Mouse (Mus musculus) E14TG2a.4 (cell line): ENCODE results near the gene Dbh.

Source experiments
- H3K27me3 ChIP-seq: 2 replicates; pipeline ENCODE4 v1.6.1; 2014; ENCODE audit warnings: low read length, control low read depth; ENCODE audit not compliant: insufficient read depth
- H3K36me3 ChIP-seq: 2 replicates; pipeline ENCODE4 v1.6.1; 2014; ENCODE audit warnings: low read length, control low read depth; ENCODE audit not compliant: insufficient read depth
- H3K4me1 ChIP-seq: replicated peaks from 2 replicates; pipeline ENCODE4 v1.6.1; 2014; ENCODE audit warnings: low read depth, low read length, control low read depth
- H3K4me3 ChIP-seq: replicated peaks from 2 replicates; pipeline ENCODE4 v1.5.1; 2014; ENCODE audit warnings: mild to moderate bottlenecking, low read length
- H3K9me3 ChIP-seq: 2 replicates; pipeline ENCODE4 v1.6.1; 2014; ENCODE audit warnings: low read length, control low read depth
- CTCF ChIP-seq: conservative IDR thresholded peaks from 2 replicates; pipeline ENCODE4 v1.5.1; 2014; ENCODE audit warnings: low read length
- NANOG ChIP-seq: IDR thresholded peaks from 2 replicates; pipeline ENCODE4 v1.6.1; 2014; ENCODE audit warnings: borderline replicate concordance, low read length, mixed read lengths
- POU5F1 ChIP-seq: IDR thresholded peaks from 2 replicates; pipeline ENCODE4 v1.6.1; 2014; ENCODE audit warnings: low read length, borderline replicate concordance

Dbh gene

GRCm38 (mm10) chr2:27149457-27149856 is 15.6 kb upstream of the Dbh start:
- TF ChIP-seq CTCF (no peak), NANOG (no peak), POU5F1 (no peak)
- H3K4me1 ChIP-seq, result no peaks in the 10 kb centered on the region

DNA sequence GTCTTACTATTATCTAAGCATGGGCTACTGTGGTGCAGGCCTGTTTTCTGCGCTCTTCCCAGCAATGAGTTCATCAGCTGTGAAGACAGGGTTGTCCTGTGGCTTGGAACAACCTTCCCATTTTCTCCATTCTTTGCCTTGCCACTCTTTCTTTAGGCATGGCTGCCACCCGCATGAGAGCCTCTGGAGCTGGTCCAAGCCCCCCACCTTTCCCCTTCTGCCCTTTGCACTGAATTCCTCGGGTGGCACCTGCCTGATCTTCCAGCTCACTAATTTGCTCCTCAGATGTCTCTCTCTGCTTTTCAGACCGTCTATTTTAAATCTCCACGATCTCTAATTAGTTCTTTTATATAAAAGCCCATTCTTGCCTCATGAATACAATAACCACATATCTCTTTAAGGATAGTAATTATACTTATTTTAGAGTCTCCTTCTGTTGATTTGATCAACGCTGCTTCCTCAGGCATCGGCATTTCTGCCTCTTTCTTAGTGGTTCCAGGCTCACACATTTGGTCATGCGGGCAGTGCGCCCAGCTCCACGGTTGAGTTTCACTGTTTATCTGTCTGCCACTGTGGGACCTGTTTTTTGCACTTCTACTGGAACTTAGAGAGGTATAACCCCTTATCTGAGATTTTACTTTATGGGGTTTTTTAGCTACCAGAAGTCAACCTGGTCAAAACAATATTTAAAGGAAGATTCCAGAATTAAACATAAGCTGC is 10.4 kb upstream of the Dbh start:
- H3K4me3 ChIP-seq, result no peak overlapping the region
- no peaks in the 10 kb centered on the region for H3K36me3 ChIP-seq

More at GRCm38 (mm10) chr2:27149457-27149856, 15.6 kb upstream of the Dbh start:
- Histone ChIP-seq H3K27me3 (peaks cover 27% of the 10 kb centered on the region), H3K4me3 (no peak overlapping the region), H3K9me3 (peaks cover 9% of the 10 kb centered on the region), H3K36me3 (no peaks in the 10 kb centered on the region)

DNA sequence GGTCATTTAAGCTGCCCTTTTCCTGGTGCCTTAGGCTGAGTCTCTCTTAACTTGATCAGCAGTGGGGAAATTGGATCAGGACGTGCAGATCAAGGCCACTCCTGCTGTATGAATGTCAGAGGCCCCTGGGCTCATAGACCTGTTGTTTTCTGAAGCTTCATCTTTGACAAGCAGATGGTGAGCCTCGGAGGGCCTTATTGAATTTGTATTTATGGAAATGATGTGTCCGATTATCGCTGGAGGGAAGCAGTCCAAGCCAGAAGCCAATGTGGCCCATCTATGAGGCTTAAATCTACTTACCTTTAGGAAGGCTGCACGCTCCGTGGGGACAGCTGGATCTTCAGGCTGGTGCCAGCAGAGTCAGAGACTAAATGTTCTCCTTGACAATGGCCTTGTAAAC is 8.4 kb upstream of the Dbh start:
- TF ChIP-seq POU5F1 (no peak), NANOG (no peak), CTCF (no peak)
- H3K4me1 ChIP-seq, result peaks cover 15% of the 10 kb centered on the region
- no peak overlapping the region for H3K4me3 ChIP-seq
- H3K36me3 ChIP-seq, result no peaks in the 10 kb centered on the region
- H3K27me3 ChIP-seq, result no peaks in the 10 kb centered on the region
- H3K9me3 ChIP-seq, result no peaks in the 10 kb centered on the region

More for the DNA sequence above, 10.4 kb upstream of the Dbh start:
- Histone ChIP-seq H3K4me1 (peaks cover 15% of the 10 kb centered on the region), H3K27me3 (no peaks in the 10 kb centered on the region), H3K9me3 (peaks cover under 1% of the 10 kb centered on the region; the same call in 1 of the 2 replicates)
- no peak for TF ChIP-seq POU5F1
- TF ChIP-seq NANOG, result no peak
- no peak for TF ChIP-seq CTCF

GRCm38 (mm10) chr2:27161526-27161925 is 3.5 kb upstream of the Dbh start:
- 0 out of 2 replicates have a peak, but pooled peaks cover under 1% of the 10 kb centered on the region for H3K4me1 ChIP-seq
- no peak overlapping the region for H3K4me3 ChIP-seq
- H3K36me3 ChIP-seq, result no peaks in the 10 kb centered on the region
- no peak for TF ChIP-seq POU5F1
- no peak for TF ChIP-seq NANOG
- no peak for TF ChIP-seq CTCF
- no peaks in the 10 kb centered on the region for H3K9me3 ChIP-seq
- no peaks in the 10 kb centered on the region for H3K27me3 ChIP-seq

- Histone ChIP-seq H3K4me3 (no peak overlapping the region), H3K36me3 (no peaks in the 10 kb centered on the region), H3K9me3 (no peaks in the 10 kb centered on the region), H3K27me3 (no peaks in the 10 kb centered on the region; the same call in 1 of the 2 replicates), H3K4me1 (no peaks in the 10 kb centered on the region)
- TF ChIP-seq NANOG (no peak), CTCF (no peak), POU5F1 (no peak)
Measured at GRCm38 (mm10) chr2:27162656-27163055, 2.4 kb upstream of the Dbh start.

- no peaks in the 10 kb centered on the region; the same call in 1 of the 2 replicates for H3K27me3 ChIP-seq
- TF ChIP-seq POU5F1, result no peak
- TF ChIP-seq CTCF, result no peak
- TF ChIP-seq NANOG, result no peak
- H3K4me3 ChIP-seq, result no peak overlapping the region
- no peaks in the 10 kb centered on the region for H3K4me1 ChIP-seq
- no peaks in the 10 kb centered on the region for H3K9me3 ChIP-seq
- no peaks in the 10 kb centered on the region for H3K36me3 ChIP-seq
Measured at GRCm38 (mm10) chr2:27163851-27164250, 1.2 kb upstream of the Dbh start.

DNA sequence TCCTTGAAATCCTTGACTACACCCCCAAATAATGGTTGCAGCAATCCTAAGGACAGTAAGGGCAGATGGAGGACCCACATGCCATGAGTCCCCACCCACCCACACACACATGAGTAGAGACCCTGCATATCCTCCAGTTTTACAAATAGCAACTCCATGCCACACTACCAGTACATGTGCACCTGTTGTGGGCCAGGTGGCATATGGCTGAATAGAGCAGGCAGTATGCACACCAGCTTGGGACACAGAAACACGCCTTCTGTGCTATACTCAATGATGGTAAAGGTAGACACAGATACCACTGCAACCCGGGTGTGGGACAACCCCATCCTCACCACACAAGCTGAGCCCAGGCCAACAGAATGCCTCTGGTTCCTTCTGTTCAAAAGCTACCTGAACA is 1.0 kb downstream of the Dbh start:
- Histone ChIP-seq H3K36me3 (no peaks in the 10 kb centered on the region), H3K4me3 (no peak overlapping the region), H3K4me1 (no peaks in the 10 kb centered on the region), H3K9me3 (no peaks in the 10 kb centered on the region), H3K27me3 (no peaks in the 10 kb centered on the region; the same call in 1 of the 2 replicates)
- TF ChIP-seq CTCF (no peak), POU5F1 (no peak)

- Histone ChIP-seq H3K4me1 (no peaks in the 10 kb centered on the region), H3K9me3 (no peaks in the 10 kb centered on the region), H3K4me3 (no peak overlapping the region), H3K36me3 (no peaks in the 10 kb centered on the region), H3K27me3 (no peaks in the 10 kb centered on the region; the same call in 1 of the 2 replicates)
- no peak for TF ChIP-seq POU5F1
Measured at GRCm38 (mm10) chr2:27166999-27167398, 2.0 kb downstream of the Dbh start.

DNA sequence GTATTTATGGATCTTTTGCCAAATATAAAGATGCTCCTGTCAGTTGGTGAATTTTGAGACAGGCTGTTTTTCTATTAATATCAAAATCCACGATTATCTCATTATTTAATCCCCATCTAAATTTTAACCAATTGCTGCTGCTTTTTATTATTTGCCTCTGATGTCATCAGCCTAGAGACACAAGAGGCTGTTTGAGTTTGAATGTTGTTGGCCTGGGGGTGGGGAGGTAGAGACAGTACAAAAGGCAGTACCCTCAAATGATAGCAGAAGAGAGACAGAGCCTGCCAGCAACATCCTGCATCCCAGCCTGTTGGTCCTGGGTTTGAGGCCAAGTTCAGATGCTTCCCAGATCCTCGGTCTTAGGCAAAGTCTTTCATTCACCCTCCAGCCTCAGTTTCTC is 9.2 kb downstream of the Dbh start:
- TF ChIP-seq POU5F1 (no peak), NANOG (no peak), CTCF (no peak)
- Histone ChIP-seq H3K27me3 (no peaks in the 10 kb centered on the region), H3K4me3 (no peak overlapping the region), H3K9me3 (no peaks in the 10 kb centered on the region), H3K4me1 (no peaks in the 10 kb centered on the region), H3K36me3 (no peaks in the 10 kb centered on the region)
